Comparison of ENCODE assay signal across 23 mouse cellular contexts in genomic region chr11:90026802-90027174, GRCm38 (mm10). TPM values are rescaled to one million over a fixed set of nuclear protein-coding genes. Genes with fewer than 3 reads are reported as not detected.
A peak's percentile ranks its signal among the peaks of the same experiment; 100 is the strongest.
DNase-seq lines count a peak whose midpoint lies in the region; ATAC-seq and TF ChIP-seq lines count a peak whose summit lies in the region.
"Had no signal": no experiment of that assay in that cellular context is flagged by ENCODE, and none has a peak within 500 bp of the region (broad histone marks: within the 10 kb centered on the region; RNA-seq: fewer than 3 reads in every experiment).

No protein-coding gene starts in this region.

- TF ChIP-seq CTCF in gastrocnemius, adult 2 months (IDR thresholded peaks at IDR 0.05) = no peak

- intact Hi-C loops in gastrocnemius, adult 2 months (cut with DNase I) = no loop called here
- intact Hi-C loops in gastrocnemius, postnatal 14 days (cut with DNase I; ENCODE audit: low total_unique reads) = loop anchor here (5.0 kb wide), 1 partner anchor 39 kb away; no protein-coding TSS in a partner anchor

- H3K27ac ChIP-seq in gastrocnemius, adult 2 months = peak overlapping the region; percentile 60
- peak overlapping the region; percentile 92 for H3K27ac ChIP-seq in embryonic facial prominence, embryonic 13.5 days
- 0 out of 2 replicates have a peak overlapping the region, but pooled peaks have one; percentile 9 for H3K27ac ChIP-seq in limb, embryonic 10.5 days
- no peak overlapping the region for H3K27ac ChIP-seq in neural tube, embryonic 15.5 days (replicated peaks)
- H3K27ac ChIP-seq in hindbrain, embryonic 14.5 days = no peak overlapping the region
- H3K27ac ChIP-seq: hindbrain, embryonic 12.5 days; liver, embryonic 15.5 days; midbrain, embryonic 10.5 days; midbrain, embryonic 15.5 days; neural tube, embryonic 12.5 days had no signal

- H3K4me1 ChIP-seq in embryonic facial prominence, embryonic 13.5 days = peaks cover 56% of the 10 kb centered on the region
- H3K4me1 ChIP-seq in limb, embryonic 10.5 days = peaks cover 44% of the 10 kb centered on the region
- peaks cover 21% of the 10 kb centered on the region for H3K4me1 ChIP-seq in neural tube, embryonic 15.5 days
- peaks cover 6% of the 10 kb centered on the region for H3K4me1 ChIP-seq in hindbrain, embryonic 14.5 days (replicated peaks; ENCODE audit: control insufficient read depth, insufficient read depth, low read length)

- DNase-seq in gastrocnemius, adult 2 months = peak; percentile 21
- no peak for DNase-seq in gastrocnemius, postnatal 14 days
- peak; percentile 24 for DNase-seq in Muller cell, postnatal 12 days (ENCODE audit: inconsistent ontology term)
- no peak for DNase-seq in limb, embryonic 10.5 days (ENCODE audit: low spot score)
- DNase-seq in hindbrain, embryonic 14.5 days (ENCODE audit: low spot score) = no peak
- no peak for DNase-seq in frontal cortex, postnatal 14 days (ENCODE audit: low spot score in 2 of 2)
- DNase-seq: adrenal gland, adult 8-10 months; cerebellum, adult 2 months; cerebellum, postnatal 14 days; gastrocnemius, postnatal 10 days; heart, postnatal 36 days; kidney, postnatal 4 days; lung, embryonic 14.5 days had no signal

- H3K4me2 ChIP-seq in embryonic facial prominence, embryonic 13.5 days = no peak overlapping the region
- no peak overlapping the region for H3K4me2 ChIP-seq in neural tube, embryonic 15.5 days
- H3K4me2 ChIP-seq in hindbrain, embryonic 14.5 days (replicated peaks) = no peak overlapping the region
- H3K4me2 ChIP-seq: heart, embryonic 11.5 days; hindbrain, embryonic 12.5 days; liver, embryonic 15.5 days; lung, embryonic 14.5 days; midbrain, embryonic 15.5 days; neural tube, embryonic 12.5 days had no signal

- peaks cover 1% of the 10 kb centered on the region; the same call in 1 of the 2 replicates for H3K27me3 ChIP-seq in embryonic facial prominence, embryonic 13.5 days
- H3K27me3 ChIP-seq in limb, embryonic 10.5 days (ENCODE audit: low read depth, poor library complexity, severe bottlenecking) = peaks cover 17% of the 10 kb centered on the region
- peaks cover 10% of the 10 kb centered on the region for H3K27me3 ChIP-seq in neural tube, embryonic 15.5 days (replicated peaks)
- H3K27me3 ChIP-seq in hindbrain, embryonic 14.5 days (ENCODE audit: control insufficient read depth, insufficient read depth, low read length) = peaks cover 8% of the 10 kb centered on the region

- WGBS in embryonic facial prominence, embryonic 13.5 days = 18% methylated on average over 5 of the region's 5 CpGs
- WGBS in limb, embryonic 10.5 days = 67% methylated on average over 5 of the region's 5 CpGs
- 76% methylated on average over 5 of the region's 5 CpGs for WGBS in neural tube, embryonic 15.5 days
- 70% methylated on average over 5 of the region's 5 CpGs for WGBS in hindbrain, embryonic 14.5 days

- H3K9me3 ChIP-seq in embryonic facial prominence, embryonic 13.5 days = no peaks in the 10 kb centered on the region
- no peaks in the 10 kb centered on the region for H3K9me3 ChIP-seq in limb, embryonic 10.5 days (replicated peaks)
- H3K9me3 ChIP-seq in neural tube, embryonic 15.5 days (replicated peaks) = no peaks in the 10 kb centered on the region
- H3K9me3 ChIP-seq in hindbrain, embryonic 14.5 days (ENCODE audit: control insufficient read depth, low read length) = no peaks in the 10 kb centered on the region
- H3K9me3 ChIP-seq: hindbrain, embryonic 12.5 days; liver, embryonic 15.5 days; midbrain, embryonic 10.5 days; midbrain, embryonic 15.5 days; neural tube, embryonic 12.5 days had no signal

- H3K36me3 ChIP-seq in embryonic facial prominence, embryonic 13.5 days = no peaks in the 10 kb centered on the region
- H3K36me3 ChIP-seq in limb, embryonic 10.5 days = no peaks in the 10 kb centered on the region
- H3K36me3 ChIP-seq in neural tube, embryonic 15.5 days = no peaks in the 10 kb centered on the region
- no peaks in the 10 kb centered on the region for H3K36me3 ChIP-seq in hindbrain, embryonic 14.5 days (replicated peaks; ENCODE audit: control insufficient read depth, insufficient read depth)
- H3K36me3 ChIP-seq: hindbrain, embryonic 12.5 days; liver, embryonic 15.5 days; midbrain, embryonic 10.5 days; midbrain, embryonic 15.5 days; neural tube, embryonic 12.5 days had no signal

- 0 out of 2 replicates have a peak overlapping the region, but pooled peaks have one; percentile 2 for H3K9ac ChIP-seq in embryonic facial prominence, embryonic 13.5 days
- no peak overlapping the region for H3K9ac ChIP-seq in neural tube, embryonic 15.5 days (replicated peaks)
- no peak overlapping the region for H3K9ac ChIP-seq in hindbrain, embryonic 14.5 days
- H3K9ac ChIP-seq: hindbrain, embryonic 12.5 days; liver, embryonic 15.5 days; lung, embryonic 14.5 days; midbrain, embryonic 15.5 days; neural tube, embryonic 12.5 days had no signal

- H3K4me3 ChIP-seq in gastrocnemius, adult 2 months = peak overlapping the region; percentile 48
- H3K4me3 ChIP-seq in embryonic facial prominence, embryonic 13.5 days = no peak overlapping the region
- no peak overlapping the region for H3K4me3 ChIP-seq in limb, embryonic 10.5 days
- no peak overlapping the region for H3K4me3 ChIP-seq in neural tube, embryonic 15.5 days (replicated peaks)
- no peak overlapping the region for H3K4me3 ChIP-seq in hindbrain, embryonic 14.5 days (replicated peaks; ENCODE audit: low read length)
- H3K4me3 ChIP-seq: hindbrain, embryonic 12.5 days; liver, embryonic 15.5 days; midbrain, embryonic 10.5 days; midbrain, embryonic 15.5 days; neural tube, embryonic 12.5 days had no signal

- ATAC-seq in embryonic facial prominence, embryonic 13.5 days (ENCODE audit: insufficient number of reproducible peaks, insufficient read depth, low FRiP score, low TSS enrichment, low read depth) = no peak
- no peak for ATAC-seq in neural tube, embryonic 15.5 days (ENCODE audit: low FRiP score)
- no peak for ATAC-seq in hindbrain, embryonic 14.5 days (ENCODE audit: low FRiP score)
- ATAC-seq: forebrain, embryonic 14.5 days; midbrain, embryonic 15.5 days had no signal

RNA-seq across cellular contexts. Expression of gene Tmem100, which starts 3.4 kb away (rescaled TPM):
- total RNA-seq in gastrocnemius, adult 2 months (2021) = 10 to 100 TPM in 1 of 2 experiments, 1 to 10 TPM in 1; 7.4 to 19.2 TPM
- 10 to 100 TPM; 12.8 to 16.8 TPM for total RNA-seq in gastrocnemius, postnatal 14 days (2021)
- polyA plus RNA-seq in embryonic facial prominence, embryonic 13.5 days (2015; fragmentation: Nextera tagmentation; extraction: Ambion mirVana) = 26.3 and 29.4 TPM in 2 replicates
- 7.1 and 8.7 TPM in 2 replicates for polyA plus RNA-seq in limb, embryonic 10.5 days (2016; fragmentation: Nextera tagmentation; extraction: Ambion mirVana)
- 23.0 and 24.1 TPM in 2 replicates for polyA plus RNA-seq in neural tube, embryonic 15.5 days (2015; fragmentation: Nextera tagmentation; extraction: Ambion mirVana)
- 13.4 and 15.0 TPM in 2 replicates for polyA plus RNA-seq in hindbrain, embryonic 14.5 days (2014; fragmentation: Nextera tagmentation; extraction: Ambion mirVana)
- polyA plus RNA-seq: liver, adult 2 months had no signal

RNA-seq across cellular contexts. Expression of gene Pctp, which starts 24.1 kb away (rescaled TPM):
- 1 to 10 TPM; 2.8 to 4.0 TPM for total RNA-seq in gastrocnemius, adult 2 months (2021)
- total RNA-seq in gastrocnemius, postnatal 14 days (2021) = 1 to 10 TPM; 2.6 to 3.0 TPM
- 4.7 and 5.0 TPM in 2 replicates for polyA plus RNA-seq in embryonic facial prominence, embryonic 13.5 days (2015; fragmentation: Nextera tagmentation; extraction: Ambion mirVana)
- 21.9 and 24.5 TPM in 2 replicates for polyA plus RNA-seq in limb, embryonic 10.5 days (2016; fragmentation: Nextera tagmentation; extraction: Ambion mirVana)
- 1.7 and 4.2 TPM in 2 replicates for polyA plus RNA-seq in neural tube, embryonic 15.5 days (2015; fragmentation: Nextera tagmentation; extraction: Ambion mirVana)
- polyA plus RNA-seq in hindbrain, embryonic 14.5 days (2014; fragmentation: Nextera tagmentation; extraction: Ambion mirVana) = 0.73 and 1.6 TPM in 2 replicates

Comparison
In these comparisons a context has a peak if more than half of its experiments do, and no peak if none do; other contexts are left out.
1. DNase-seq: peak in gastrocnemius, adult 2 months (single experiment) and Muller cell, postnatal 12 days (single experiment); none in gastrocnemius, postnatal 14 days (single experiment), limb, embryonic 10.5 days (single experiment), hindbrain, embryonic 14.5 days (single experiment) and frontal cortex, postnatal 14 days (0 of 2).
2. H3K27ac ChIP-seq: peak in gastrocnemius, adult 2 months (single experiment), embryonic facial prominence, embryonic 13.5 days (single experiment) and limb, embryonic 10.5 days (single experiment); none in neural tube, embryonic 15.5 days (single experiment) and hindbrain, embryonic 14.5 days (single experiment).